ENCODE assay signal across 28 mouse cellular contexts in genomic region chr19:35819626-35820025, GRCm38 (mm10).
"Had no signal": no experiment of that assay in that cellular context is flagged by ENCODE, and none has a peak within 500 bp of the region (broad histone marks: within the 10 kb centered on the region; RNA-seq: fewer than 3 reads in every experiment).

No protein-coding gene starts in this region.

- H3K4me3 ChIP-seq: heart, embryonic 10.5 days; heart, embryonic 12.5 days; heart, embryonic 13.5 days; heart, embryonic 15.5 days; hindbrain, embryonic 10.5 days; hindbrain, embryonic 12.5 days; hindbrain, embryonic 13.5 days; hindbrain, embryonic 15.5 days; intestine, embryonic 15.5 days; kidney, embryonic 15.5 days; layer of hippocampus, adult 2 months had no signal

- H3K27me3 ChIP-seq: heart, embryonic 12.5 days; heart, embryonic 13.5 days; heart, embryonic 15.5 days; hindbrain, embryonic 12.5 days; hindbrain, embryonic 13.5 days; hindbrain, embryonic 15.5 days; intestine, embryonic 15.5 days; kidney, embryonic 15.5 days had no signal

- H3K36me3 ChIP-seq: heart, embryonic 10.5 days; heart, embryonic 12.5 days; heart, embryonic 13.5 days; heart, embryonic 15.5 days; hindbrain, embryonic 10.5 days; hindbrain, embryonic 12.5 days; hindbrain, embryonic 13.5 days; hindbrain, embryonic 15.5 days; intestine, embryonic 15.5 days; kidney, embryonic 15.5 days had no signal

- H3K4me2 ChIP-seq: heart, embryonic 11.5 days; heart, embryonic 12.5 days; heart, embryonic 13.5 days; heart, embryonic 15.5 days; hindbrain, embryonic 12.5 days; hindbrain, embryonic 13.5 days; hindbrain, embryonic 14.5 days; hindbrain, embryonic 15.5 days; intestine, embryonic 15.5 days; kidney, embryonic 15.5 days had no signal

- DNase-seq: heart, postnatal 14 days; heart, postnatal 36 days; heart, postnatal 4 days; kidney, adult 11 months; kidney, adult 18-20 months; kidney, adult 2 months; kidney, adult 8-10 months; kidney, adult 9 months; kidney, postnatal 10 days; kidney, postnatal 14 days; kidney, postnatal 25 days; kidney, postnatal 36 days; kidney, postnatal 4 days; layer of hippocampus, adult 9-11 months; layer of hippocampus, postnatal 36 days had no signal
